Mouse (Mus musculus) adipocyte (in vitro differentiated cells): ENCODE results near the gene Txnip.
"Not testable (repeated sequence)": the region's sequence is repeated elsewhere in the genome, so short reads cannot be mapped to it uniquely, and the experiment has no call there.

Source experiments
- DNase-seq: peaks from one replicate; pipeline ENCODE4 v3.0.0-alpha.2; 2016; ENCODE audit warnings: low spot score

Txnip gene

GRCm38 (mm10) chr3:96557694-96558093 is at the start of gene Txnip:
TSS of gene Txnip (plus strand) at chr3:96557957.
- peak; percentile 100 for DNase-seq

GRCm38 (mm10) chr3:96507966-96508365 is 49.8 kb upstream of the Txnip start:
- DNase-seq = not testable (repeated sequence)

GRCm38 (mm10) chr3:96520171-96520570 is 37.6 kb upstream of the Txnip start:
- DNase-seq = no peak

GRCm38 (mm10) chr3:96522149-96522548 is 35.6 kb upstream of the Txnip start:
- no peak for DNase-seq

DNA sequence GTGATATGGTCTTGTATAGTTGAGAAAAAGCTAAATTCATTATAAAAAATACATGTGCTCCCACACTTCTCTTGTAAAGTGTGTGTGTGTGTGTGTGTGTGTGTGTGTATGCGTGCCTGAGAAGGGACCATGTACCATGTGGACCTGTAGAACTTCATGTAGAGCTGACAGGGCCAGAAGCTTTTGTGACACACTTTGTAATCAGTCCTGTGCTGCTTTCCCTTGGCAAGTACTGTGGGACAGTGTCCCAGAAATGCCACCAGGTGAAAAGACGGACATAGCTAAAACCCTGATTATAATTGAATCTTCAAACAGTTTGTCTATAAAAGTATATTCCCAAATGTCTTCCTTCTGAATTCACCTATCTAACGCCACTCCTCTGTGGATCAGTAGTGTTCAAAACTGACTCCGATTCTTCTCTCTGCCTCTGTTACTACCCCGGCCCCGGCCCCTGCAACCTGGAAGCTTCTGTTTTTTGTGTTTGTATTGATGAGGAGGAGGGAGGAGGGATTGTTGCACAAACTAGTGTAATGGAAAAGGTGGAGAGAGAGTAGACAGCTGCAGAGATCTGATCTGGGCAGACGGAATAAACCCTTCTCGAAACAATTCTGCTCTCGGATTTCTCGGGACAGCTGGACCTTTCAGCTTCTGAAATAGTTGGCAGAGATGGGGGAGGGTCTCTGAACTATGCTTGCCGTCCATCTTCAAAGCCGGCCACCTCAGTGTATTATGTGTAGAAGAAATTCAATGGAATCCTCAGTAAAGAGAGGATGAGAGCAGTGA is 33.5 kb upstream of the Txnip start:
- no peak for DNase-seq

GRCm38 (mm10) chr3:96524914-96525313 is 32.8 kb upstream of the Txnip start, which contains the start of gene Hfe2:
TSS of gene Hfe2 (plus strand) at chr3:96525172.
- DNase-seq = no peak

GRCm38 (mm10) chr3:96526013-96526762 is 31.6 kb upstream of the Txnip start:
- DNase-seq = no peak

- no peak for DNase-seq
Observed at GRCm38 (mm10) chr3:96526864-96527542, 30.8 kb upstream of the Txnip start.

DNA sequence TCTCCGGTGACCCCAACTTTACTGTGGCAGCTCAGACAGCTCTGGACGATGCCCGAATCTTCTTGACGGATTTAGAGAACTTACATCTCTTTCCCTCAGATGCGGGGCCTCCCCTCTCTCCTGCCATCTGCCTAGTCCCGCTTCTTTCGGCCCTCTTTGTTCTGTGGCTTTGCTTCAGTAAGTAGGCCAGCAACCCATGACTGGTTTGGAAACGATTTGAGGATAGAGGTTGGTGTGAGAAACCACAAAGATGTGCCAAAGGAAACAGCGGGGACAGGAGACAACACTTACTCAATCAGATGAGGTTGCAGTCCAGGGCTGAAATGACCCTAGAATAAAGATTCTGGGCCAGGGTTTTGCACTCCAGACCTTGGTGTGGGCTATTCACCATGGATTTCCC is 29.3 kb upstream of the Txnip start:
- DNase-seq = peak; percentile 69

GRCm38 (mm10) chr3:96532050-96532449 is 25.7 kb upstream of the Txnip start:
- no peak for DNase-seq

DNA sequence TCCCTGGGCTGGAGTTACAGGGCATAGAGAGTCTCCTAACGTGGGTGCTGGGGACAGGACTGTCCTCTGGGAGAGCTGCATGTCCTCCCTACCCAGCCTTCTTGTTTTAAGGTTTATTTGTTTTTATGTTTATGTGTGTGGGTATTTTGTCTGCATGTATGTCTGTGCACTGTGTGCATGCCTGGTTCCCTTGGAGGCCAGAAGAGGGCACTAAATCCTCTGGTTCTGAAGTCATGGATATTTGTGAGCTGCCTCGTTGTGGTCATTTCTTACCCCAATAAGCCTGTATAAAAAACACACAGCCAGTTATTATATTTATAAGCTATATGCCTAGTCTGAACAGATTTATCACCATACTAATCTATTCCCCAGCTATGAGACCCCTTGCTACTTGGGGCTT is 23.5 kb upstream of the Txnip start:
- DNase-seq = no peak

DNA sequence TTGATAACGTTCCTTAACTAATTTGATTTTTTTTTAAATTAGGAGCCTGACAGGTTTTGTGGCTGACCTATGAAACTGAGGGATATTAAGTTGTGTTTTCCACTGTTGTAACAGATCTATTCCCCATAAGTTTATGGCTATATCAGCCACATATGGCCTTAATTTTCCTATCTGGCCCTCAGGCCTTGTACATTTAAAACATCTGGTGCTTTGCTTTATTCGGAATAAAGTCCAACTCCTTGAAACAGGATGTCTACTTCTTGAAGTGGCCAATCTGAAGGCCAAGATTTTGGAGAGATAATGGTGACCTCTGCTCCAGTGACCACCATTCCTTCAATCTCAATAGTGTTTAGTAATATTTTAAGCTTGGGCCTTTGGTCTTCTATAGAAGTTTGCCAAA is 18.4 kb upstream of the Txnip start:
- DNase-seq = no peak

DNA sequence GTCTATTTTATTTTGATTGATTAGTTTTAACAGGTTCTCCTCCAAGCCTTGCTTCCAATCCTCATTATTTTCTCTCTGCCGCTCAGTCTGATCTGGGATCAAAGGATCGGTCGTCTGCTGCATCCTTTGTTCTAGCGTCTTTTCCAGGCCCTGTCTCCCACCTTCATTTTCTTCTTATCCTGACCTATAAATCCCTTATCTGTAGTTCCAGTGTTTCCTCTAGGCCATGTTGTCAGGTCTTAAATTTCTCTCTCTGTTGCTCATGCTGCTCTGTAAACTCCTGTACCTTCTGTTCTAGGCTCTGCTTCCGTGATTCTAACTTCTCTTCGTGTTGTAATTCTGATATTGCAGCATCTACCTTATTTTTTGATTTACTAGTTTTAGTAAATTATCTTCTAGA is 17.0 kb upstream of the Txnip start:
- no peak for DNase-seq

- peak; percentile 73 for DNase-seq
Observed at GRCm38 (mm10) chr3:96541328-96542078, 16.3 kb upstream of the Txnip start.

DNA sequence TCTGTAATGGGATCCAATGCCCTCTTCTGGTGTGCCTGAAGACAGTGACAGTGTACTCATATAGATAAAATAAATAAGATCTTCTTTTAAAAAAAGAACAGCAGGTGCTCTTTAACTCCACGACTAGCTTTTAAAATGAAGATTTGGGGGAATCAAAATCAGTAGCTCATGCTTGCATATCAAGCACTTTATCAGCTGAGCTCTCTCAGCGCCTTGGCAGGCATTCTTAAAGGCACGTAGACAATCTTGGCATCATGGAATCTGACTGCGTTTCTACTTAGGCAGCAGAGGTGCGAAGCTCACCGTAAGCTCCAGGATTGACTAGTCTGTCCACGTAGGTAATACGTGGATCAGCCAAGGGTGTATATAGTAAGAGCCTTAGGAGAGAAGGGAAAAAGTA is 15.2 kb upstream of the Txnip start:
- no peak for DNase-seq

DNA sequence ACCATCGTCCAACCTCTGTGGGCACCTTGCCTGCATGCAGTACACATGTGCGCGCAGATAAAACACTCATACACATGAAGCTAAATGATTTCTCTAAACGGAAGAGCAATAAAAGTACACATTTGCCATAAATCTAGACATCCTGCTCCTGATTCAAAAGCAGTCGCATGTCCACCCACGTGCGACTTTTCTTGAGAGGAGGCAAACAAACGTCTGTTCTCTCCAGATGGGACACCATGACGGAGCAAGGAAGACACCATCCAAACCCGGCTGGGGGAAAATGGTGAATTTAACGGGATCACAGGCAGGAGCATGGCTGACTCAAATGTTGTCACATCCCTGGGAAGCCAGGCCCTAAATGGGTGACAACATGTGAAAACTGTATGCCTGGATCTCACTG is 14.4 kb upstream of the Txnip start:
- no peak for DNase-seq

GRCm38 (mm10) chr3:96545565-96545964 is 12.2 kb upstream of the Txnip start:
- peak; percentile 58 for DNase-seq

- no peak for DNase-seq
Observed at GRCm38 (mm10) chr3:96546880-96547279, 10.9 kb upstream of the Txnip start.

DNA sequence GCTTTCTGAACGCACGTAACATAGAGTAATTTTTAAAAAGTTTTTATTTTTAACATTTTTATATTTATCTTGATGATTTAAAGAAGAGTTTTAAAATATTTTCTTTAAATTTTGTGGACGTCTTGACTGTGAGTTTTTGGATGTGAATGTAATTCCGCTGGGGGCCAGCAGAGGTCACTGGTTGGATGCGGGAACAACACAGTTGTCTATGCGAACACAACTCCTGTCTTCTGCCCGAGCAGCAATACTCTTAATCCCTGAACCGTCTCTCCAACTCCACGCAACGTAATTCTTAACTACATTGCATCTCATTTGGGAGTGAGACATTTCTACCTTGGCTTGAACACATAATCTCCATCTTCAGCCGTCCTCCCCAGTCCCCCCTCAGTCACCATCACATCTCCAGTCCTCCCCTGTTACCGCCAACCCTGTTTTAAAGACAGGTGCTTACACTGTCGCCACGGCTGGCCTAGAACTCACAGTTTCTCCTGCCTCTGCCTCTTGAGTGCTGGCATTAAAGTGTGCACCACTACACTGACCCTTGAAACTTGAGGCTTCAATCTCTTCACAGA is 10.3 kb upstream of the Txnip start:
- DNase-seq = peak; percentile 84

DNA sequence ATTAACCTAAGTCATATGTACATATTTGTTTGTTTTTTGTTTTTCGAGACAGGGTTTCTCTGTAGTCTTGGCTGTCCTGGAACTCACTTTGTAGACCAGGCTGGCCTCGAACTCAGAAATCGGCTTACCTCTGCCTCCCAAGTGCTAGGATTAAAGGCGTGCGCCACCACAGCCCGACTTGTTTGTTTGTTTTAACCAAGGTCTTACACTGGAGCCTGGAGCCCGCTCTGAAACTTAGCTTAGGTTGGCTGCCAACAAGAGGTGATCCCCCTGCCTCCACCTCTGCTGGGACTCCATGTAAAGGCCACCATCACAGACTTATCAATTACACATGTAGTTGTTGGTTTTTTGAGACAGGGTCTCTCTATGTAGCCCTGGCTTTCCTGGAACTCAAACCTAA is 8.9 kb upstream of the Txnip start:
- no peak for DNase-seq

DNA sequence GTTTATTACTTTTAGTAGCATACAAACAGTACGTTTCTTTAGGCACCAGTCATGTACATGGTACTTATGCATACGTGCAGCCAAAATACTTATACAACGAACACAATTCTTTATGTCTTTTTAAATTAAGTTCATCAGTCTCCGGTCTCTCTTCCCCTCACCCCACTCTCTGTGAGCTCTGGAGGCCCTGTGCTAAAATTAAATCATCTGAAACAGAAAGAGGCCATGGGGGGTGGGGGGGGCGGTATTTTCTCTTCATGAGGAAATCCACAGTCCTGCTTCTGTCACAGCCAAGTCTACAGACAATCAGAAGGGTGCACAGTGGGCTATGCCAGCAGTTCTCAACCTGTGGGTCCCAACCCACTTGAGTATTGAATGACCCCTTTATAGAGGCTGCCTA is 8.4 kb upstream of the Txnip start:
- DNase-seq = no peak

GRCm38 (mm10) chr3:96551203-96551602 is 6.6 kb upstream of the Txnip start:
- DNase-seq = peak; percentile 93
